Mouse (Mus musculus) bone marrow macrophage, adult 2 months (primary cell): ENCODE results near the gene Ntm.

Experiments used
- CTCF ChIP-seq: IDR thresholded peaks from 2 replicates; pipeline ENCODE4 v1.5.1; 2012; ENCODE audit warnings: low read depth, mild to moderate bottlenecking, low read length, moderate library complexity
- POLR2A ChIP-seq: IDR thresholded peaks from 2 replicates; pipeline ENCODE4 v1.6.1; 2012; ENCODE audit warnings: mild to moderate bottlenecking, low read depth, low read length, borderline replicate concordance

DNA sequence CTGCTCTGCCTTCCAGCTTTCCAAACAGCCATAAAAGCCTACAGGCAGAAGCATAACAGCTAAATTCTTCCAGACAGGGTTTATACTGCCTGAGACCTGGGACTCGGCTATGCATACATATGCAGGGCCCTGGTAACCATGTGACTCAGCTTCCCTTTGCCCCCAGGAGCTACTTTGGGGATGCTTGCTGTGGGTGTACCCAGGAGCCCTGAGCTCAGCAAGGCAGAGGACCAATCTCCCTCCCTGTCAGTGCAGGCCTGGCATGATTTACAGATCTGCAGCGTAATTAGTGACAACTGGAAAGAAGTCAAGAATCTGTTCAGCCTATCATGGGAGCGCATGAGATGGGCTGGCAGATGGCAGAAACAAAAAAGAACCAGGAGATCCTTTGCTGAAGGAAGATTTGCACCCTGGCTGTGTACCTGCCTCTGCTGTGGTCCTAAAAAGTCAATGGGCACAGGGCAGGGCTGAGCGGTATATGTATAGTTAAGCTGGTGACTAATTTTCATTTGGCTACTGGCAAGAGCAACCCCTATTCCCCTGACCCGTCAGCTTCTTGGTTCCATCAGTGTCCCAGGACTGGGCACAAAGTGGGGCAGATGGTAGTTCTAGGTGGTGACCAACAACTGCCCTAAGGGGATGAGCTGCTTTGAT is 886.9 kb downstream of the Ntm start:
- TF ChIP-seq POLR2A (no peak), CTCF (no peak)
